Mouse (Mus musculus) adrenal gland, postnatal 14 days (tissue): ENCODE data around the gene Bclaf3. TPM values are rescaled to one million over a fixed set of nuclear protein-coding genes. Genes with fewer than 3 reads are reported as not detected.

ENCODE experiments used
- DNase-seq: peaks from one replicate; pipeline ENCODE4 v3.0.0; 2021; ENCODE audit warnings: mixed read lengths
- total RNA-seq: library from RNA; stranded (reverse); gene quantifications from 2 replicates; pipeline ENCODE4 v1.2.3, GENCODE M21; 2021

Bclaf3 gene
- total RNA-seq, 1 experiment from 2014 or later = 9.1 TPM

DNA sequence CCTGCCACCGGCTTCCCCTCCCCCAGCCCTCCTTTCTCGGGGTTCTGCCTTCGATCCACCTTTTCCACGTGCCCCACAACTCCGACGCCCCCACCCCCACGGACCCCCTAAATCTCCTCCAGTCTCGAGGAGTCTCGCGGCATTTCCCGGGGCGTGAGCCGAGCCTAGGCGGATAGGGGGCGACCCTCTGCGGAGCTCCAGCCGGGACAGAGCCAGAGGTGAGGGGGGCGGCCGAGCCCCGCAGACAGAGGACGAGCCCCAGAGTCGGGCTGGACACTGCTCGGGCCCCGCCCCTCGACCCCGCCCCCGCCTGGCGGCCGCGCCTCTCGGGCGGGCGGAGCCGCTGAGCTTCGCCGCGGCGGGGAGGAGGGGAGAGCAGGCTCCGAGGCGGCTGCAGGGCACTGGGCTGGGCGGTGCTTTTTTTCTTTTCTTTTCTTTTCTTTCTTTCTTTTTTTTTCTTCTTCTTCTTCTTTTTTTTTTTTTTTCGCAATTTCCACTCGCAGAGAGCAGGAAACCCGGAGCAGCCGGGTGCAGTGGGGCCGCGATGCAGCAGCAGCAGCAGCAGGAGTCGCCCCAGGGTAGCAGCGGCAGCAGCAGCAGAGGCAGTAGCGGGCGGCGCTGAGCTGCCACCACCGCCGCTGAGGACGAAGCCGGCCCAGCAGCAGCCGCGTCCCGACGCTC lies 100.6 kb downstream of the Bclaf3 start, which contains the start of gene Sh3kbp1:
Sh3kbp1 (plus strand) TSS at position 366 of the 681 bp plus-strand sequence.
- peak; percentile 81 for DNase-seq

DNA sequence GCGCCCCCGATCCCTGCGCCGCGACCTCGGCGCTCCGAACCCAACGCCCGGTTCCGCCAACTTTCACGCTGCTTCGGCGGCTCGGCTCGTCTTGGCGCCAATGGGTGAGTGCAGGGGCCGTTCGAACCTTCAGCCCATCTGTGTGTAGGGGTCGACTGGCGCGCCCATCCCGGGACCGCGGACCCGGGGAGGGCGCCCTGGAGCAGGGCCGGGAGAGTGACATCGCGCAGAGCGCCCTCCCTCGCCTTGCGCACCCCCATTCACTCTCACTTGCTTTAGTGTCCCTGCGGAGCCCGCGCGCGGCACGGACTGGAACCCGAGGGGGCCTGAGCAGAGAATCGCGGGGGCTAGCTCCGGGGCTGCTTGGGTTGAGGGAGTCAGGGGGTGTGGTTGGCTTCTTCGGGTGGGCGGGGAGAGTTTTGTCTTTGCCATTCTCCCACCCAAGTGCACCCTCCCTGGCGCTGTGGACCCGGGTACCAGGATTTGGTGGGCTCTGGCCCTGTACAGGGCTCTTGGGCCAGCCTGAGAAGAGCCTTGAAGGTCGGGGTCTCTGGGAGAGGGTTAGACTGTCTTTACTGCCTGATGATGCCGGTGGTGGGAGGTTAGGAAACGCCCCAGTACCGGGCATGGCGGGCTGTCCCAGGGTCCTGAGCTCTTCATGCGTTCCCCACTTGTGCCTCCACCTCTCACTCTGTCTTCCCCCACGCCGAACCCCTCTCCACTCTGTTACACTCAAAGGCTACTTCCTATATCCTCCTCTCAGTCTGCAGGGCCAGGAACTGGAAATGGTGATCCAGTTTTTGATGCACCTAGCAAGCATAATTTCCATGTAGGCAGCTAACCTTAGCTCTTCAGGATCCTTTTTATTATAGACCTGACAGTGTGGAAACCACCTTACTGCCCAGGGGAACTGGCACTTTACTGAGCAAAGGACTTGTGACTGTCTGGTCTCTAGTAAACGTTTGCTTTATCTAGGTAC lies 101.4 kb downstream of the Bclaf3 start:
- DNase-seq = peak; percentile 49

GRCm38 (mm10) chrX:159628629-159629028 lies 102.1 kb downstream of the Bclaf3 start:
- DNase-seq = no peak

GRCm38 (mm10) chrX:159629203-159629602 lies 102.7 kb downstream of the Bclaf3 start:
- DNase-seq = no peak

GRCm38 (mm10) chrX:159638500-159639227 lies 112.2 kb downstream of the Bclaf3 start:
- no peak for DNase-seq

DNA sequence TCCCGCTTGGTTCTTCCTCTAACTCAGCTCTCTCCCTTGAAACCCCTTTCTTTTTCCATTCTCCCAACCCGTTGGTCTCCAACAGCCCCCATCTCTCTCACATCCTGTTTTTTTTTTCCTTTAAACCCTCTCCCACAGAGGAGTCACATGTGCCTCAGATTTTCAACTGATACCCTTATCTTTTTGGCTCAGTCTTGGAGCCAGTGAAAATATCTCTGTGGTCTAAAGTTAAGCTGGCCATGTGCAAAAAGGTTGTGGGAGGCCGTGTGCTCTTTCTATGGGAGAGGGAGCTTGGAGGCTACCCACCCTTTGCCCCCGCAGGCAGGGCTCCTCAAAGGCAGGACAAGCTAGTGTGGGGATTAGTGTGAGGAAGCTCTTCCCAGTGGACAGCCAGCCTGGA lies 113.5 kb downstream of the Bclaf3 start:
- no peak for DNase-seq

Other genes with a start within 250 kb of the Bclaf3 start
- 98.2 and 112 TPM in 2 replicates for gene Eif1ax, start 154.5 kb upstream of the Bclaf3 start, total RNA-seq
- gene Map7d2, start 112.1 kb upstream of the Bclaf3 start, total RNA-seq = 3.5 and 5.1 TPM in 2 replicates
- gene Sh3kbp1, start 100.6 kb downstream of the Bclaf3 start, total RNA-seq = 52.2 and 54.6 TPM in 2 replicates